Mouse (Mus musculus) spleen, postnatal 36 days (tissue): Measurements from ENCODE around the gene Polr1a.

ENCODE experiments used
- DNase-seq, 2 experiments: peaks; one replicate each; pipeline ENCODE4 v3.0.0; 2022; ENCODE audit warnings: low spot score in 2 of 2, mixed read lengths in 1 of 2

Polr1a gene

GRCm38 (mm10) chr6:71997215-71997614 lies 88.4 kb downstream of the Polr1a start:
- no peak for DNase-seq

- DNase-seq, result no peak
Measured at GRCm38 (mm10) chr6:71999917-72000512, 91.2 kb downstream of the Polr1a start.

GRCm38 (mm10) chr6:72001220-72001777 lies 92.4 kb downstream of the Polr1a start:
- no peak for DNase-seq

GRCm38 (mm10) chr6:72007411-72008212 lies 98.8 kb downstream of the Polr1a start:
- no peak for DNase-seq

- DNase-seq, result no peak
Measured at GRCm38 (mm10) chr6:72008213-72008655, 99.4 kb downstream of the Polr1a start.

- no peak for DNase-seq
Measured at GRCm38 (mm10) chr6:72009454-72009853, 100.6 kb downstream of the Polr1a start.

GRCm38 (mm10) chr6:72014033-72014432 lies 105.2 kb downstream of the Polr1a start:
- no peak for DNase-seq

GRCm38 (mm10) chr6:72018052-72018451 lies 109.2 kb downstream of the Polr1a start:
- no peak for DNase-seq

- no peak for DNase-seq
Measured at GRCm38 (mm10) chr6:72025497-72025896, 116.6 kb downstream of the Polr1a start.

GRCm38 (mm10) chr6:72028079-72028478 lies 119.2 kb downstream of the Polr1a start:
- no peak for DNase-seq

- no peak for DNase-seq
Measured at GRCm38 (mm10) chr6:72029674-72030073, 120.8 kb downstream of the Polr1a start.
